Mouse (Mus musculus) olfactory bulb, adult 2 months (tissue): ENCODE results near the gene BC067074.

Experiments used
- CTCF ChIP-seq: fragments of 200-500 bp; IDR thresholded peaks from 2 replicates; pipeline ENCODE4 v1.5.1; 2012; ENCODE audit warnings: low read depth, mild to moderate bottlenecking, low read length, moderate library complexity; ENCODE audit not compliant: insufficient read depth
- POLR2A ChIP-seq: fragments of 200-500 bp; IDR thresholded peaks from 2 replicates; pipeline ENCODE4 v1.6.1; 2012; ENCODE audit warnings: mild to moderate bottlenecking, low read depth, low read length, moderate library complexity; ENCODE audit not compliant: insufficient read depth

- TF ChIP-seq CTCF (no peak), POLR2A (no peak)
Observed at GRCm38 (mm10) chr13:113357438-113358144, 64.6 kb downstream of the BC067074 start.
